Mouse (Mus musculus) neural tube, embryonic 12.5 days (tissue): ENCODE data around the gene Ap5z1. TPM values are rescaled to one million over a fixed set of nuclear protein-coding genes. Genes with fewer than 3 reads are reported as not detected.

Experiments
- ATAC-seq: fragments of 200-750 bp; cut with Nextera tagmentation; 2 replicates; pipeline ENCODE4 v1.8.0; 2017; ENCODE audit warnings: low read depth, mild to moderate bottlenecking, moderate TSS enrichment, moderate library complexity; ENCODE audit not compliant: low FRiP score
- H3K27ac ChIP-seq: fragments of 300-500 bp; sonication (generic); 2 replicates; pipeline ENCODE4 v1.5.1; 2016
- H3K27me3 ChIP-seq: fragments of 300-500 bp; sonication (generic); replicated peaks from 2 replicates; pipeline ENCODE4 v1.6.1; 2016; ENCODE audit warnings: mild to moderate bottlenecking
- H3K36me3 ChIP-seq: fragments of 300-500 bp; sonication (generic); 2 replicates; pipeline ENCODE4 v1.6.1; 2016; ENCODE audit warnings: mild to moderate bottlenecking
- H3K4me1 ChIP-seq: fragments of 300-500 bp; sonication (generic); 2 replicates; pipeline ENCODE4 v1.6.1; 2016
- H3K4me2 ChIP-seq: fragments of 300-500 bp; sonication (generic); replicated peaks from 2 replicates; pipeline ENCODE4 v1.6.1; 2016; ENCODE audit warnings: mild to moderate bottlenecking
- H3K4me3 ChIP-seq: fragments of 300-500 bp; sonication (generic); 2 replicates; pipeline ENCODE4 v1.5.1; 2016
- H3K9ac ChIP-seq: fragments of 300-500 bp; sonication (generic); 2 replicates; pipeline ENCODE4 v1.6.1; 2016; ENCODE audit warnings: mild to moderate bottlenecking
- H3K9me3 ChIP-seq: fragments of 300-500 bp; sonication (generic); 2 replicates; pipeline ENCODE4 v1.6.1; 2016; ENCODE audit warnings: mild to moderate bottlenecking
- WGBS: fragments of 180-500 bp; shearing (Covaris S2); methylation state at CpG from one replicate; pipeline ENCODE4 v1.1.7; 2016; 5-methylcytosine and 5-hydroxymethylcytosine counted together
- polyA plus RNA-seq: library from polyadenylated mRNA; unstranded; fragments of >200 nt; fragmentation: Nextera tagmentation; extraction: Ambion mirVana; gene quantifications from 2 replicates; pipeline ENCODE4 v1.2.1, GENCODE M21; 2016

Ap5z1 gene
- polyA plus RNA-seq, 1 experiment from 2014 or later = 17.7 TPM

DNA sequence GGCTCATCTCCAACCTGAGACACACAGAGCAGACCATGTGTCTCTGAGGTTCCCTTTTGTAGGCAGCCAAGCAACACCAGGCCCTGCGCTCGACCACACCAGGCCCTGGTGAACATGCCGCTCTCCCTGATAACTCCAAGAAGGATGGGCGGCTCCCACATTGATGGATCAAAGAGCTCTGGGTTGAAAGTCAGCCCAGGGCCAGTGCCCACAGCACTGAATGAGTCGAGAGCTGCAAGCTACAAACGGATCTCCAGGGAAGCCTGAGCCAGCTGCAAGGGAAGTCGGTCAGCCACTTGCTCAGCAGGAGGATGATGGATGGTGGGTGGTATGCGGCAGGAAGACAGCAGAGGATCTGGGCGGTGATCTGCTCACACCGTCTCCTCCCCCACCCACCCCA is 6.4 kb upstream of the Ap5z1 start:
- ATAC-seq = no peak
- Histone ChIP-seq H3K9me3 (no peaks in the 10 kb centered on the region), H3K9ac (no peak overlapping the region), H3K4me2 (no peak overlapping the region), H3K36me3 (peaks cover 70% of the 10 kb centered on the region), H3K4me3 (no peak overlapping the region), H3K27me3 (no peaks in the 10 kb centered on the region), H3K4me1 (no peaks in the 10 kb centered on the region), H3K27ac (no peak overlapping the region)
- 59% methylated on average over 10 of the region's 10 CpGs for WGBS

DNA sequence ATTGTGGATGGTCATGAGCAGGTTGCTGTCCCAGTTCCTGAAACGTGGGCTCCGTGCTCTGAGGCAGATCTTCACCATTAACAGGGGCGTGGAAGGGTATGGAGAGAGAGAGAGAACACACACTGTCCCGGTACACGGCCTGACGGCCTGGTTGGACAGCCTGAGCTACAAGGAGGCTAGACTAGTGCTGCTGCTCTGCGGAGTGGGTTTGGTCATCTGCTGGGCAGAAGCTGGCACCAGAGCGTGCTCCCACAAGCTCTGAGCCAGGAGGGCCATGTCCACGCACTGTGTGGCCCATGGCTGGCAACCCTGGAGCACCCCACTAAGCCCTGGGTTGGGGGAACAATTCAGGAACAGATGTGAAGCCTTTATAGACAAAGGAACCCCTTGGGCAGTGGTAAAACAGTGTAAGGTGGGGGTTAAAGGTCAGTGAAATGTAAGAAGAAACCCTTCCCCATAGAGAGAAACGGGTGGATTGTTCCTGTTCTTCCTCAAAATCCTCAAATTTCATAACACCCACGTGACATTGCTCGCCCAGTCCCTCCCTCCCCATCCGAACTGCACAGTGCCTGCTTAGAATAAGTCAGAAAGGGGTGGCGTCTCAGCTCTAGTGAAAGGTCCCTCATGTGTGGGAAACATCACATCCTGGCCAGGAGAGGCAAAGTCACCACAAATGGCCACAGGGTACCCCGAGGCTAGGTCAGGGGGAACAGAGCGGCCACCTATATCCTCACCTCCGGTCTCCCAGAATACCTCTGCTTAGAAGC is 4.8 kb upstream of the Ap5z1 start:
- H3K27ac ChIP-seq = no peak overlapping the region
- no peak overlapping the region for H3K4me2 ChIP-seq
- H3K36me3 ChIP-seq = peaks cover 54% of the 10 kb centered on the region
- no peaks in the 10 kb centered on the region for H3K27me3 ChIP-seq
- H3K9me3 ChIP-seq = no peaks in the 10 kb centered on the region
- WGBS = 91% methylated on average over 17 of the region's 17 CpGs
- no peaks in the 10 kb centered on the region; the same call in 1 of the 2 replicates for H3K4me1 ChIP-seq
- ATAC-seq = no peak
- H3K4me3 ChIP-seq = no peak overlapping the region
- H3K9ac ChIP-seq = 0 out of 2 replicates have a peak overlapping the region, but pooled peaks have one; percentile 13

DNA sequence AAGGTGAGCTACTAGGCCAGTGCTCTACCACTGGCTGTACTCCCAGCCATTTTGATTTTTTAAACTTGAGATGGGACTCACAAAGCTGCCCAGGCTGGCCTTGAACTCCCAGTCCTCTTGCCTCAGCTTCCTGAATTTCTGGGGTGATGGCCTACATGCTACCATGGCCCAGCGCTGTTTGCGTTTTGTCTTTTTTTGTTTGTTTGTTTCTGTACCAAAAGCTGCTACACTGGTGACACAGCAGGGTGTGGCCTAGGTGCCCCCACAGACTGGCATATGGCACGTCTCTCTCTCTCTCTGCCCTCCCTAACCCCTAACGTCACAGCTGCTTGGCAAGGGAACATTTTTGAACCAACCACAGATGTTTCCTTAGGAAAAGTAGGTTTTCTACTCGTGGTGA is 3.9 kb upstream of the Ap5z1 start:
- Histone ChIP-seq H3K4me3 (no peak overlapping the region), H3K4me2 (no peak overlapping the region), H3K4me1 (peaks cover 6% of the 10 kb centered on the region), H3K36me3 (peaks cover 46% of the 10 kb centered on the region), H3K9ac (no peak overlapping the region), H3K9me3 (no peaks in the 10 kb centered on the region), H3K27ac (no peak overlapping the region), H3K27me3 (no peaks in the 10 kb centered on the region)
- WGBS = 81% methylated on average over 5 of the region's 5 CpGs
- ATAC-seq = no peak

DNA sequence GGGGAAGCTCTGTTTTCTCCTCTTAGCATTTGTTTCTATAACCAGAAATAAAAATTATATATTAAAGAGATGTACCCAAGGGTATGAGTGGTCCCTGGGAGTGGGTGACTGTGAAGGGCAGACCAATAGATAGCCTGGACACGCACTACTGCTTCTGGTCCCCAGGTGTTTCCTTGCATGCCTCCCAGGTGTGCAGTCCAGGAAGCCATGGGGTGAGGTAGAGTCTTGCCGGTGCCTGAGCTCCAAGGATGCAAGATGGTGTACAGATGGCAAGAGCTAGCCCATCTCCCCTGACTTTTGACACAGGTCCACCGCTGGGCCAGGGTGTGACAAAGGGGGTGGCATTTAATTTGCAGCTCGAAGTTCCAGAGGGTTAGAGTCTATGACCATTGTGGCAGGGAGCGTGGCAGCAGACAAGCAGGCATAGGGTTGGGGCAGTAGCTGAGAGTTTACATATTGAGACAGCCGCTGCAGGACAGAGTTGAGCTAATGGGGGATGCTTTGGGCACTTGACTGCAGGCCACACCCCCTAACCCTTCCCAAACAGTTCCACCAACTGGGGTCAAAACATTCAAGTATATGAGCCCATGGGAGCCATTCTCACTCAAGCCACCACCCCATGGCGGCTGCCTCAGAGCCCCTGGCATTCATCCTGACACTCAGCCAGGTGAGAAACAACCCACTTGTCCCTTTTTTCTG is 1.7 kb upstream of the Ap5z1 start:
- WGBS = 97% methylated on average over 7 of the region's 7 CpGs
- Histone ChIP-seq H3K27me3 (no peaks in the 10 kb centered on the region), H3K4me2 (no peak overlapping the region), H3K27ac (no peak overlapping the region), H3K4me3 (no peak overlapping the region), H3K36me3 (peaks cover 29% of the 10 kb centered on the region), H3K9ac (no peak overlapping the region), H3K4me1 (peaks cover 7% of the 10 kb centered on the region), H3K9me3 (no peaks in the 10 kb centered on the region)
- no peak for ATAC-seq

DNA sequence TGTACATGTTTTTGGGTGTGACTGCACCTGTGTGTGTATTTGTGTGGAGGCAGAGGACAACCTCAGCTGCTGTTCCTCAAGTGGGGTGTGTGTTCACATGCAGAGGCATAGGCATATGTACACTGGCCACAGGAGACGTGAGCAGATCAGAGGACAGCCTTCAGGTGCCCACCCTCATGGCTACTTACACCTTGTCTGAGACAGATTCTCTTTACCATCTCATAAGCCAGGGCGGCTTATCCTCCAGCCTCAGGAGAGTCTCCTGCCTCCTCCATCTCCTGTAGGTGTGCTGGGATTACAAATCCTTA is 1.1 kb upstream of the Ap5z1 start:
- WGBS = 93% methylated on average over 2 of the region's 2 CpGs

DNA sequence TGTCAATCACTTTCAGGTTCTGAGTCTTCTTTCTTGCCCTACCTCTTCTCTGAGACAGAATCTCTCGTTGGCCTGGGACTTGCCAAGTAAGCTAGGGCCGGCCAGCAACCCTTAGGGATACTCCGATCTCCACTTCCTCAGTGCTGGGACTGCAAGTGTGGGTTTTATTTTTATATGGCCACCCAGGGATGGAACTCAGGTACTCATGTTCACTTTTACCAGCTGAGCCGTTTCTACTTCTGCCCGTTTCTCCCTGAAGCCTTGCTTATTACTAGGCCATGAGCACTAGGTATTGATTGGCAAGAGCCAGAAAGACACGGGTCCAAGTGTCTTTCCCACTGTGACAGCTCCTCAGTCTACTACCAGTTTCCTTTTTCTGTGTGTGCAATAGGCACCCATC is 733 bp upstream of the Ap5z1 start:
- peaks cover 29% of the 10 kb centered on the region for H3K36me3 ChIP-seq
- no peaks in the 10 kb centered on the region for H3K9me3 ChIP-seq
- no peak overlapping the region; the same call in 1 of the 2 replicates for H3K9ac ChIP-seq
- no peaks in the 10 kb centered on the region for H3K27me3 ChIP-seq
- peak; percentile 2; the same call in 1 of the 2 replicates for ATAC-seq
- H3K27ac ChIP-seq = peak overlapping the region; percentile 50; the same call in 1 of the 2 replicates
- H3K4me1 ChIP-seq = peaks cover 7% of the 10 kb centered on the region
- 87% methylated on average over 6 of the region's 6 CpGs for WGBS
- peak overlapping the region; percentile 82; the same call in 1 of the 2 replicates for H3K4me3 ChIP-seq
- H3K4me2 ChIP-seq = peak overlapping the region; percentile 91

More for the DNA sequence above, 1.1 kb upstream of the Ap5z1 start:
- H3K27me3 ChIP-seq = no peaks in the 10 kb centered on the region
- no peak overlapping the region for H3K4me2 ChIP-seq
- no peak overlapping the region for H3K4me3 ChIP-seq
- H3K36me3 ChIP-seq = peaks cover 29% of the 10 kb centered on the region
- peaks cover 7% of the 10 kb centered on the region for H3K4me1 ChIP-seq
- no peaks in the 10 kb centered on the region for H3K9me3 ChIP-seq
- no peak overlapping the region for H3K9ac ChIP-seq
- no peak overlapping the region for H3K27ac ChIP-seq
- no peak for ATAC-seq

DNA sequence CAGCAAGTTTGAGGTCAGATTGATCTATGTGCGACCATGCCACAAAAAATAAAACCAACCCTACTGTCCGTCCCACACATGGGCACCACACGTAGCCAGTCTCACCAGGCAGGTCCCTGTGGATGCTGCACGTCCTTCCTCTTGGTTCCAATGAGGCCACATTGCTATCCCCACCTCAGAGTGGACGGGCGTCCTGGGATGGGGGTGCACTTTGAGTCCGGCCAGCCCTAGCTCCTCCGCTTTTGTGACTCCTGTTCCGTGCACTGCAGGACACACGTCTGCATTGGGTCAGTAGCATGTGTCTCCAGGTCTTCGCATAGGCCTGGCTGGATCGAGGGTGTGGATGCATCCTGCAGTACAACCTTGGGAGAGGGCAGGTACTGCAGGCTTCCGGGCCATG is 4.6 kb downstream of the Ap5z1 start:
- Histone ChIP-seq H3K9ac (no peak overlapping the region), H3K27me3 (no peaks in the 10 kb centered on the region), H3K9me3 (no peaks in the 10 kb centered on the region), H3K36me3 (peaks cover 48% of the 10 kb centered on the region), H3K27ac (no peak overlapping the region), H3K4me3 (no peak overlapping the region), H3K4me1 (peaks cover 9% of the 10 kb centered on the region), H3K4me2 (no peak overlapping the region)
- 92% methylated on average over 13 of the region's 13 CpGs for WGBS
- no peak for ATAC-seq

DNA sequence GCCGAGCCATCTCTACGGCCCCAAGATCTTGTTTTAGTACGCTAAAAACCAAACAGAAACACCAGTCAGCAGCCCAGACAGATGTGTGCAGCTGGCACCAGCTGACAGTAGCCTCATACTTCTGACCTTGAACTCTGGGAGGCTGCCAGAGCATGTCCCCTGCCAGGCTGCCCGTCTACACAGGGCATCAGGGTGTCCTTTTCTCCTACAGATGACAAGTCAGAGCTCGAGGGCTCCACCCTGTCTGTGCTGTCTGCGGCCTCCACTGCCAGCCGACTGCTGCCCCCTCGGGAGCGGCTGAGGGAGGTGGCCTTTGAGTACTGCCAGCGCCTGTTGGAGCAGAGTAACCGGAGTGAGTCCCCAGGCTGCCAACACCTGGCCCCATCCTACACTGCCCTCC is 6.1 kb downstream of the Ap5z1 start:
- Histone ChIP-seq H3K4me2 (no peak overlapping the region), H3K4me1 (peaks cover 10% of the 10 kb centered on the region), H3K9me3 (no peaks in the 10 kb centered on the region), H3K4me3 (no peak overlapping the region), H3K27ac (no peak overlapping the region), H3K36me3 (peaks cover 56% of the 10 kb centered on the region), H3K9ac (no peak overlapping the region), H3K27me3 (no peaks in the 10 kb centered on the region)
- no peak for ATAC-seq
- whole genome bisulfite sequencing = 90% methylated on average over 11 of the region's 11 CpGs

DNA sequence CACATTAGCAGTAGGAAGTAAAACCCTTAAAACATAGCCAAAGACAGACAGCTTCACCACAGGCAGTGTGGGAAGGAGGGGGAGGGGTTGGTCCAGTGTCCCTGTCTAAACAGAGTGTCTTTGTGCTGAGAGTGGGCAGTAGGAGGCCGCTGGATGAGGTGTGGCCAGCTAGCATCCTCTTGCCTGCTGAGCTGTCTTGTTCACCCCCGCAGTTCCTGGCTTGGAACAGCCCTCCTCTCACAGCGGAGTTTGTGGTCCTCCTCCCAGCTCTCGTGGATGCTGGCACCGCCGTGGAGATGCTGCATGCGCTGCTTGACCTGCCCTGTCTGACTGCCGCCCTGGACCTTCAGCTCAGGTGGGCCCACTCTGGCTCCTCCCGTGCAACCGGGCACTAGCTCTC is 10.0 kb downstream of the Ap5z1 start:
- Histone ChIP-seq H3K4me2 (peak overlapping the region; percentile 3; the same call in 1 of the 2 replicates), H3K9ac (no peak overlapping the region)

DNA sequence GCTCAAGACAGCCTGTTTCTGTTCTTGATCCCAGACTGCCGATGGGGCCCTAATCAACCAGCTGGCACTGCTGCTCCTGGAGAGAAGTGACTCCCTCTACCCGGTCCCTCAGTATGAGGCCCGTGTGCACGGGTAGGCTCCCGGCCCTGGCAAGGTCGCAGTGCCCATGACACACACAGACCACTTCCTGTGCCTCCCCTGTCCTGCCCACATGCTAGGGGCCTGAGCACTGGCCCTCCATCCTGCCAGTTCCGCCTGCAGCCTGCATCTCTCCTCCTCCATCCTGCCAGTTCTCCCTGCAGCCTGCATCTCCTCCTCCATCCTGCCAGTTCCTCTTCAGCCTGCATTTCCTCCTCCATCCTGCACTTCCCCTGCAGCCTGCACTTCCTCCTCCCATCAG is 11.9 kb downstream of the Ap5z1 start:
- no peaks in the 10 kb centered on the region for H3K9me3 ChIP-seq
- peaks cover 25% of the 10 kb centered on the region for H3K36me3 ChIP-seq
- ATAC-seq = no peak
- no peak overlapping the region for H3K27ac ChIP-seq
- H3K4me1 ChIP-seq = peaks cover 11% of the 10 kb centered on the region; the same call in 1 of the 2 replicates
- no peaks in the 10 kb centered on the region for H3K27me3 ChIP-seq
- no peak overlapping the region for H3K4me2 ChIP-seq
- no peak overlapping the region for H3K9ac ChIP-seq
- 89% methylated on average over 7 of the region's 7 CpGs for WGBS
- H3K4me3 ChIP-seq = no peak overlapping the region

More for the DNA sequence above, 10.0 kb downstream of the Ap5z1 start:
- H3K27ac ChIP-seq = no peak overlapping the region
- no peak overlapping the region for H3K4me3 ChIP-seq
- peaks cover 44% of the 10 kb centered on the region for H3K36me3 ChIP-seq
- H3K27me3 ChIP-seq = no peaks in the 10 kb centered on the region
- H3K4me1 ChIP-seq = peaks cover 8% of the 10 kb centered on the region; the same call in 1 of the 2 replicates
- 66% methylated on average over 10 of the region's 10 CpGs for WGBS
- ATAC-seq = peak; percentile 42; the same call in 1 of the 2 replicates
- no peaks in the 10 kb centered on the region for H3K9me3 ChIP-seq

DNA sequence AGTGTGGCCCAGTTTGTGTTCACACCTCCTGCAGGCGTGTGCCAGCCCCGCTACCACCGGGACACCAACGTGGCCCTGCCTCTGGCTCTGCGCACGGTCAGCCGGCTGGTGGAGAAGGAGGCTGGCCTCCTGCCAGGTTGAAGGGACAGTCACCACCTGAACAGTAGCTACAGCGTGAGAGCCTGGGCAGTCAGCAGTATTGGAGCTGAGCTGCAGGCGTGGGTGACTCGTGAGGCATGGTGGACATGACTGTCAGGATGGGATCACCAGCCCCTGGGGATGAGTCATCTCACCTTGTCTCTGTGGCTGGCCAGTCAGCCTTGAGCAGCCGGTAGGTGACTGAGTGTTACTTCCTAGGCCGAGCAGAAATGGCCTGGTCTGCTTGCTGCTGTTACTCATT is 13.6 kb downstream of the Ap5z1 start:
- WGBS = 93% methylated on average over 12 of the region's 12 CpGs
- Histone ChIP-seq H3K27ac (no peak overlapping the region), H3K9me3 (no peaks in the 10 kb centered on the region), H3K36me3 (peaks cover 16% of the 10 kb centered on the region), H3K4me2 (no peak overlapping the region), H3K4me1 (peaks cover 11% of the 10 kb centered on the region; the same call in 1 of the 2 replicates), H3K4me3 (no peak overlapping the region), H3K27me3 (no peaks in the 10 kb centered on the region), H3K9ac (no peak overlapping the region)
- no peak for ATAC-seq

DNA sequence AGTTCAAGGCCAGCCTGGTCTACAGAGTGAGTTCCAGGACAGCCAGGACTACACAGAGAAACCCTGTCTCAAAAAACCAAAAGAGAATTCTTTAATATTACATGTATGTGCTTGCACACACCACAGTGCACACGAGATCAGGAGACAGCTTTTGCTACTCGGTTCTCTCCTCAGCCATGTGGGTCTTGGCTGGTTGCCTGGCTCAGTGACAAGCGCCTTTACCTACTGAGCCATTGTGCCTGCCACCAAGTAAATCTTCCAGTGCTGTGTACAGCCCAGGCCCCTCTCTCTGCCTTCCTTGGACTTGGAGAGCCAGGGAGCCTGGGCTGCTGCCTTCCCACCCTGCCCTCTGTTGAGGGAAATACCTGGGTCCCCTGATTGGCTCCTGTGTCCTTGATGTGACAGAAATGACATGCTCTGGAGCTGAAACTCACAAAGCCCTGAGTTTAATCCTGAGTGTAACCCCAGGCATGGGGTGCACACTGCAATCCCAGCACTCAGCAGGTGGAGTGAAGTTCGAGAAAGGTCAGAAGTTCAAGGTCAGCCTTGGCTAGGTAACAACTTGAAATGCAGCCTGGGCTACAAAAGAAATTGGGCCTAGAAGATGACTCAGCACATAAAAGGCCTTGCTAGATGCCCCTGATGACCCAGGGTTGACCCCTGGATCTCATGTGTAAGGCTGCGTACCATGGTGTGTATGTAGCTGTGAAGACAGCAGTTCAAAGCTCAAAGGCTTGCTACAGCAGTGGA is 14.3 kb downstream of the Ap5z1 start:
- Histone ChIP-seq H3K27ac (no peak overlapping the region), H3K4me1 (peaks cover 11% of the 10 kb centered on the region; the same call in 1 of the 2 replicates), H3K27me3 (no peaks in the 10 kb centered on the region), H3K9me3 (no peaks in the 10 kb centered on the region), H3K4me3 (no peak overlapping the region), H3K36me3 (peaks cover 16% of the 10 kb centered on the region), H3K9ac (no peak overlapping the region), H3K4me2 (no peak overlapping the region)
- 0 out of 2 replicates have a peak, but pooled peaks have one; percentile 6 for ATAC-seq
- WGBS = 85% methylated on average over 5 of the region's 5 CpGs
